Mouse (Mus musculus) forebrain, embryonic 13.5 days (tissue): Measurements from ENCODE around the gene Gin1. TPM values are rescaled to one million over a fixed set of nuclear protein-coding genes. Genes with fewer than 3 reads are reported as not detected.
"Not testable (repeated sequence)": the region's sequence is repeated elsewhere in the genome, so short reads cannot be mapped to it uniquely, and the experiment has no call there.

Experiments used
- ATAC-seq: fragments of 200-750 bp; cut with Nextera tagmentation; 2 replicates; pipeline ENCODE4 v1.8.0; 2017
- H3K27ac ChIP-seq: fragments of 300-500 bp; sonication (generic); 2 replicates; pipeline ENCODE4 v1.5.1; 2015; ENCODE audit warnings: inconsistent platforms, mild to moderate bottlenecking, moderate library complexity
- H3K27me3 ChIP-seq: fragments of 300-500 bp; sonication (generic); 2 replicates; pipeline ENCODE4 v1.6.1; 2015; ENCODE audit warnings: mild to moderate bottlenecking, inconsistent platforms
- H3K36me3 ChIP-seq: fragments of 300-500 bp; sonication (generic); 2 replicates; pipeline ENCODE4 v1.6.1; 2015; ENCODE audit warnings: mild to moderate bottlenecking, inconsistent platforms; ENCODE audit not compliant: poor library complexity, severe bottlenecking
- H3K4me1 ChIP-seq: fragments of 300-500 bp; sonication (generic); 2 replicates; pipeline ENCODE4 v1.6.1; 2015; ENCODE audit warnings: inconsistent platforms
- H3K4me2 ChIP-seq: fragments of 300-500 bp; sonication (generic); 2 replicates; pipeline ENCODE4 v1.6.1; 2015; ENCODE audit warnings: inconsistent platforms, mild to moderate bottlenecking, moderate library complexity
- H3K4me3 ChIP-seq: fragments of 300-500 bp; sonication (generic); 2 replicates; pipeline ENCODE4 v1.5.1; 2015; ENCODE audit warnings: mild to moderate bottlenecking, inconsistent platforms
- H3K9ac ChIP-seq: fragments of 300-500 bp; sonication (generic); 2 replicates; pipeline ENCODE4 v1.6.1; 2015; ENCODE audit warnings: mild to moderate bottlenecking, inconsistent platforms
- H3K9me3 ChIP-seq: fragments of 300-500 bp; sonication (generic); replicated peaks from 2 replicates; pipeline ENCODE4 v1.6.1; 2016; ENCODE audit warnings: inconsistent platforms
- WGBS: fragments of 180-500 bp; shearing (Covaris S2); methylation state at CpG from one replicate; pipeline ENCODE4 v1.1.7; 2015; 5-methylcytosine and 5-hydroxymethylcytosine counted together
- polyA plus RNA-seq: library from polyadenylated mRNA; unstranded; fragments of >200 nt; fragmentation: Nextera tagmentation; extraction: Ambion mirVana; gene quantifications from 2 replicates; pipeline ENCODE4 v1.2.1, GENCODE M21; 2015

Gene Gin1
- polyA plus RNA-seq, 1 experiment from 2014 or later: 23.2 TPM

DNA sequence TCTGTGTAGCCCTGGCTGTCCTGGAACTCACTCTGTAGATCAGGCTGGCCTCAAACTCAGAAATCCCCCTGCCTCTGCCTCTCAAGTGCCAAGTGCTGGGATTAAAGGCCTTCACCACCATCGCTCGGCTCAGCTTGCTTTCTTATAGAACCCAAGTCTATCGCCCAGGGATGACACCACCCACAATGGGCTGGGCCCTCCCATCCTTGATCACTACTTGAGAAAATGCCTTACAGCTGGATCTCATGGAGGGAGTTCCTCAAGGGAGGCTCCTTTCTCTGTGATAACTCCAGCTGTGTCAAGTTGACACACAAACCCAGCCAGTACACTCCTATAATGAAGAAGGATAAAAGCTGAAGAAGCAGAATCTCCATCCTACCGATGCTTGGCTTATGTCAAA is 4.3 kb upstream of the Gin1 start:
- ATAC-seq, H3K27ac ChIP-seq, H3K36me3 ChIP-seq, H3K9me3 ChIP-seq, H3K27me3 ChIP-seq, H3K9ac ChIP-seq, H3K4me2 ChIP-seq, H3K4me3 ChIP-seq: not testable (repeated sequence)
- WGBS: 77% methylated on average over 4 of the region's 4 CpGs
- H3K4me1 ChIP-seq: peaks cover 24% of the 10 kb centered on the region

DNA sequence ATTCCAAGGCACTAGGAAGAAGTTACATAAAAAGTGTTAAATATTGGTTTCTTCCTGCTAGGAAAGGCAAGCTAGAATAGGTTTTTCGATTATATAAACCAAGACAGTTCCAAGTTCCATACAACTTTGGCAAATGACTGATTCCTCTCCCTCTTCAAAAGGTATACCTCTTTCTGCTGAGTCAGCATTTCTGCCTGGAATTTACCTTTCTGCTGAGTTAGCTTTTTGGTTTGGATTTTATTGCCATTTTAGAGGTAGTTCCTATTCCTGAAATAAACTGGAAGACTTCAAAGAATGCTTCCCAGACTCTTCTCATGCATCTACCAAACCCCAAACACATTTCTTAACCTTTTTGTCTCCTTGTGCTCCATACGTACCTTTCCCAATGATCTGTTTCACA is 1.9 kb upstream of the Gin1 start:
- Histone ChIP-seq H3K27ac (no peak overlapping the region), H3K9me3 (no peaks in the 10 kb centered on the region), H3K4me2 (peak overlapping the region; percentile 82), H3K27me3 (no peaks in the 10 kb centered on the region), H3K36me3 (no peaks in the 10 kb centered on the region), H3K9ac (peak overlapping the region; percentile 45; the same call in 1 of the 2 replicates), H3K4me3 (peak overlapping the region; percentile 96), H3K4me1 (peaks cover 23% of the 10 kb centered on the region)
- 84% methylated on average over 2 of the region's 2 CpGs for WGBS
- no peak for ATAC-seq

DNA sequence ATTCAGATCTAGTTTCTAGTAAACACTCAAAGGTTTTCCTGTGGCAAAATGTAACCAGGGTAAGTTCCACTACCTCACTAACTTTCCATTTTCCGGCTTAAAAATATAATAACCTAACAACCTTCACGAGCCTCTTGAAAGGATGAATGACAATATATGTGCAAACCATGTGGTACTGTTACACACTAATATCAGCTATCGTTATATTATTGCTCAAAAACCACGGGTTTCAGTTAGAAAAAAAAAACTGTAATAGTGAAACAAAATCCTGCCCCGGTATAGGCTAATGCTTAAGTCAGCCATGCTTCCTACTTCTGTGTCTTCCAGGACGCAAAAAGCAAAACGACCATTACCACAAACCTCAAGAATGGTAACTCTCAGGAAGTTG is 1.1 kb upstream of the Gin1 start:
- H3K4me2 ChIP-seq: peak overlapping the region; percentile 82
- H3K27me3 ChIP-seq: no peaks in the 10 kb centered on the region
- no peak for ATAC-seq
- WGBS: 16% methylated on average over 7 of the region's 7 CpGs
- H3K4me1 ChIP-seq: peaks cover 23% of the 10 kb centered on the region
- peak overlapping the region; percentile 96 for H3K4me3 ChIP-seq
- peak overlapping the region; percentile 92 for H3K9ac ChIP-seq
- H3K9me3 ChIP-seq: no peaks in the 10 kb centered on the region
- peak overlapping the region; percentile 84; the same call in 1 of the 2 replicates for H3K27ac ChIP-seq
- no peaks in the 10 kb centered on the region for H3K36me3 ChIP-seq

DNA sequence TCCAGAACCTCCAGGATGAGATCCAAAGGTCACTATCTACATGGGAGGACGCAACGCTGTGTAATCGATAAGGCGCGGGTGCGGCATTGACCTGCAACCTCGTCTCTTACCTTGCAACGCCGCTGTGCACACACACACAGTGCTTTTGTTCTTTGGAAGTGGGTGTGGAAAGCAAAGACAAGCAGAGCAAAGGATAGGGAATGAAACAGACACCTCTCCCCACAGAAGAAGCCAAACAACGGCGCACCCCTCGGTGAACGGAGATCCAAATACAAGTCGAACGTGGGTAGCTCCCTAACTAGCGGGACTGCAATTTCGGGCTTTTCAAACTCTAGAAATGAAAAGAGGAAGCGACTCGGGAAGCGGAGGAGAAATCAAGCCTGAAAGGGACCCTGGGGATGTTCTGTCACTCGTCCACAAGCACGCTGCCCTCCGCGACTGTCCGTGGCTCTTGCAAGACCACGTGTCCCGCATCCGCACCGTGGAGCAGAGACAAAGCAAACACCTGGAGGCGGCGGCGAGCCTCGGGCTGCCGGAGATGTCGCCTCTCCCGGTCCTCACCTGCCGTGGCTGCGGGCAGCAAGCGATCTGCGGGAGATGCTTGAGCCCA is 573 bp upstream of the Gin1 start:
- peak overlapping the region; percentile 82 for H3K4me2 ChIP-seq
- H3K4me3 ChIP-seq: peak overlapping the region; percentile 96
- H3K27me3 ChIP-seq: no peaks in the 10 kb centered on the region
- peak; percentile 13; the same call in 1 of the 2 replicates for ATAC-seq
- peaks cover 23% of the 10 kb centered on the region for H3K4me1 ChIP-seq
- peak overlapping the region; percentile 92 for H3K9ac ChIP-seq
- H3K9me3 ChIP-seq: no peaks in the 10 kb centered on the region
- H3K36me3 ChIP-seq: no peaks in the 10 kb centered on the region
- under 1% methylated on average over 40 of the region's 40 CpGs for WGBS
- H3K27ac ChIP-seq: peak overlapping the region; percentile 84

DNA sequence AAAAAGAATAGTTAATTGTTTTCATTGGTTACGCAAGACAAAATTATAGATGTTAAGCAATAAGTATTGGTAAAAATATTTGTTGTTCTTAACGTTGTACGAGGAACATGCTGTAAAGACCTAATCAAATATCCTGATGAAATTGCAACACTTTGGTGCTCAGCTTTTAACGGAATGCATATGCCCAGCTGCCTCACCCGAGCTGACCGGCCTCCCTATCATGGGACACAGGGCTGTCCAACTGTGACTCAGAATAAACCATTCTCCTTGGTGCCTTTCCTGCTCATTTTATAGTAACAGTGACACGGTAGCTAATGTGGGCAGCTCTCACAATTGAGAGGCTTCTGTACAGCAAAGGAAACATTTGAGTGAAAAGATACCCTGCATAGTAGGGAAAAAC is 1.1 kb downstream of the Gin1 start:
- Histone ChIP-seq H3K9ac (no peak overlapping the region), H3K4me1 (peaks cover 23% of the 10 kb centered on the region), H3K27me3 (no peaks in the 10 kb centered on the region), H3K4me2 (peak overlapping the region; percentile 33), H3K36me3 (0 out of 2 replicates have a peak, but pooled peaks cover 4% of the 10 kb centered on the region), H3K4me3 (no peak overlapping the region; the same call in 1 of the 2 replicates), H3K27ac (no peak overlapping the region), H3K9me3 (no peaks in the 10 kb centered on the region)
- 66% methylated on average over 7 of the region's 7 CpGs for WGBS
- no peak for ATAC-seq

DNA sequence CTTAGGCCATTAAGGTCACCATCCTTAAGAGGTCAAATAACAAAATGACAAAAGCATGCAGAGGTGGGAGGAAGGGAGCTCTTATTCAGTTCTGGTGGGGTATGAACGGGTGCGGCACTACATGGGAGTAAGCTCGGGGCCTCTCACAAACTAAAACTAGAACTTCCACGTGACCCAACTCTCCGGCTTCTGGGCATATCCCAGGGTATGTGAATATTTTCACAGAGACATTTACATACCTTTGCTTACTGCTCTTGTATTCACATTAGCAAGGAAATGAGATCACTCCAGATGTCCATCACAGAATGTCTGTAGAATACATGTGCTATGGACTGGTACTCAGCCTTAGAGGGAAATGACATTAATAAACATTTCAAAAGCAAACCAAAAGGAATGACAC is 1.8 kb downstream of the Gin1 start:
- Histone ChIP-seq H3K9ac (no peak overlapping the region), H3K36me3 (0 out of 2 replicates have a peak, but pooled peaks cover 4% of the 10 kb centered on the region), H3K4me1 (peaks cover 23% of the 10 kb centered on the region), H3K27ac (no peak overlapping the region), H3K9me3 (no peaks in the 10 kb centered on the region), H3K4me2 (no peak overlapping the region), H3K4me3 (no peak overlapping the region), H3K27me3 (no peaks in the 10 kb centered on the region)
- 84% methylated on average over 5 of the region's 5 CpGs for WGBS
- ATAC-seq: no peak

DNA sequence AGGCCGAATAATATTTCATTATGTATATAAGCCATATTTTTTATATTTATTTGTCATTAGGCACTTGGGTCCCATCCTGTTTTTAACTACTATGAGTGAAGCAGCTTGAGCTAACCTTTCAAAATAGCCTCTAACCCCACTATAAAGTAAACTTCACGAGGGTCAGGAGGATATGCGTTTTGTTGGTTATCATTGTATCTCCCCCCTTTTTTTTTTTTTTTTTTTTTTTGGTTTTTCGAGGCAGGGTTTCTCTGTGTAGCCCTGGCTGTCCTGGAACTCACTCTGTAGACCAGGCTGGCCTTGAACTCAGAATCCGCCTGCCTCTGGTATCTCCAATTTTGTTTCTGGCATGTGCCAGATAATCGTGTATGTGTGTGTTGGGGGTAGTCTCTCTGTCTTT is 3.4 kb downstream of the Gin1 start:
- Histone ChIP-seq H3K27me3 (no peaks in the 10 kb centered on the region), H3K4me3 (no peak overlapping the region), H3K9ac (no peak overlapping the region), H3K4me1 (peaks cover 9% of the 10 kb centered on the region), H3K27ac (no peak overlapping the region), H3K4me2 (no peak overlapping the region), H3K36me3 (0 out of 2 replicates have a peak, but pooled peaks cover 4% of the 10 kb centered on the region), H3K9me3 (no peaks in the 10 kb centered on the region)
- 92% methylated on average over 6 of the region's 6 CpGs for WGBS
- ATAC-seq: no peak

DNA sequence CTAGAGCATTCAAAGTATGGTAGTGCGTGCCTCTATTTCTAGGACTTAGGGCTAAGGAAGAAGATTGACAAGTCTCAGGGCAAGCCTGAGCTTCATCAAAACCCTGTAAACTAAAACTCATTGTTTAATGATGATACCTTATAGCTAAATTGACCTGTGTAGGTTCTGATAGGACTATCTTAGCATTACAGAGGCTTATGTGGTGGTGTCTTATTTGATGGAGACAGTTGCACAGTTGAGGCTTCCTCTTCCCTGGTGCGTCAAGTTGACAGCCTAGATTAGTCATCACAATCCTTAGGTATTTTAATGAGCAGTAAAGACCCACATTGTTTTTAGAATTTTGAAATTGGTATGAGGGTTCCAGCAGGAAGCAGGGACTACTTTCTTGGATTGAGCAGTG is 4.0 kb downstream of the Gin1 start:
- Histone ChIP-seq H3K27me3 (no peaks in the 10 kb centered on the region), H3K9me3 (no peaks in the 10 kb centered on the region), H3K4me3 (no peak overlapping the region), H3K4me1 (peaks cover 4% of the 10 kb centered on the region), H3K9ac (no peak overlapping the region), H3K4me2 (no peak overlapping the region), H3K27ac (no peak overlapping the region), H3K36me3 (0 out of 2 replicates have a peak, but pooled peaks cover 4% of the 10 kb centered on the region)
- no peak for ATAC-seq
- 92% methylated on average over 2 of the region's 2 CpGs for WGBS

DNA sequence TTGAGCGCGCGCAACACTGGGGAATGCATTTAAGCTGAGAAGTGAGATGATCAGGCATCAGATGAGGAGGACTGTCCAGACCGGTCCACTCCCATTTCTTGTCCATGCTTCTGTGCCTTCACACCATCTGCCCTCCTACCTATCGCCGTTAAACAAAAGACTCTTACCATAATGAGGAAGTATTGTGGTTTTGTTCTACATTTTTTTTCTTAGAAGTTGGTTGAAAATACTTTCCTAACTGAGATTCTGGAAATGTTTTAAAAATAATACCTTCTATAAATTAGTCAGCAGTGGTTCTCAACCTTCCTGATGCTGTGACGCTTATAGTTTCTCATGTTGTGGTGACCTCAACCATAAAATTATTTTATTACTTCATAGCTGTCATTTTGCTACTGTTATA is 11.7 kb downstream of the Gin1 start:
- Histone ChIP-seq H3K4me3 (no peak overlapping the region), H3K9ac (no peak overlapping the region), H3K4me1 (no peaks in the 10 kb centered on the region), H3K27ac (no peak overlapping the region), H3K4me2 (no peak overlapping the region), H3K36me3 (peaks cover 4% of the 10 kb centered on the region; the same call in 1 of the 2 replicates), H3K27me3 (no peaks in the 10 kb centered on the region), H3K9me3 (no peaks in the 10 kb centered on the region)
- no peak for ATAC-seq
- whole genome bisulfite sequencing: 94% methylated on average over 7 of the region's 7 CpGs

DNA sequence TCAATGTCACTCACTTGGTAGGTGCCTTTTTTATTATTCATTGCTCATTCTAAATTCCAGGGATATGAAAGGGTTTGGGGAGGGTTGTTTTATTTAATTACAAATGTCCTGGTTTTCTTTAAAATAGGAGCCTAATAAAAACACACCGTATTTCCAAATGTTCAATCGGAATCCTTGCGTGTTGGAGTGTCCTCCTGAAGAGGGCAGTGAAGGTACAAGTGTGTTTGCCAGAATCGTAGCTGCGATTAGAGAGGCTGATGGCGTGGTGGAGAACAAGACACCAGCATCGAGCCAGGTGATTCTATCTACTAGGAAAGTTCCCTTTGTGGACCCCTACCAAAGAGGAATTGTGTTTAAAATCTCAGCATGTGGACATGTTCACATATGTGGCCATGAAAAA is 15.0 kb downstream of the Gin1 start:
- Histone ChIP-seq H3K27ac (no peak overlapping the region), H3K4me2 (no peak overlapping the region), H3K36me3 (peaks cover 4% of the 10 kb centered on the region; the same call in 1 of the 2 replicates), H3K4me1 (no peaks in the 10 kb centered on the region), H3K27me3 (no peaks in the 10 kb centered on the region), H3K9ac (no peak overlapping the region), H3K4me3 (no peak overlapping the region), H3K9me3 (no peaks in the 10 kb centered on the region)
- no peak for ATAC-seq
- WGBS: 77% methylated on average over 7 of the region's 7 CpGs

DNA sequence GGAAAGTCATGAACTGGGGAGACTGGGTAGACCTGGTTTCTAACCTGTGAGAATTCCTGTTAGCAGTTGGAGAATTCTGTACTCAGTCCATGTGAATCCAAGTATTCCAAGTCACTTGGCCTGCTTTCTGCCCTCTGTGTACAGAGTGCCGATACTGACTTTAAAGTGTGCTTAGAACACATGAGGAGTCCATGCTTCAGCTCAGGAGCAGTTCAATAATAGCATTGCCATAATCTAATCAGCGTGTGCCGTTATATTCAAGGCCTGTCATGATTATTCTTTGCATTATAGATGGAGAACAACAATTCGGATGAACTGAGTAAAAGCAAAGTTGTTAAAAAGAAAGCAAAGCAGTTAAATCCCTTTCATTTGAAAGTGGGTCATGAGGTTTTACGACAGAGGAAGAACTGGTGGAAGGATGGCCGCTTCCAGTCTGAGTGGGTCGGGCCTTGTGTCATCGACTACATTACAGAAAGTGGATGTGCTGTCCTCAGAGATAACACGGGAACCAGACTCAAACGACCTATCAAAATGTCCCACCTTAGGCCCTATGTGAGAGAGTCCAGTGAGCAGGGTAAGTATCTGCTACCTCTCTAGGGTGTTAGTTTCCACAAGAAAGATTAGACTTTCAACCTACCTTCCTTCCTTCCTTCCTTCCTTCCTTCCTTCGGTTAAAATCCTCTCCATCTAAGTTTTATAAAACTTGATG is 15.9 kb downstream of the Gin1 start:
- no peak overlapping the region for H3K4me3 ChIP-seq
- WGBS: 93% methylated on average over 11 of the region's 11 CpGs
- no peaks in the 10 kb centered on the region for H3K27me3 ChIP-seq
- peaks cover 4% of the 10 kb centered on the region; the same call in 1 of the 2 replicates for H3K36me3 ChIP-seq
- no peaks in the 10 kb centered on the region for H3K4me1 ChIP-seq
- no peak overlapping the region for H3K4me2 ChIP-seq
- no peak for ATAC-seq
- no peaks in the 10 kb centered on the region for H3K9me3 ChIP-seq
- H3K27ac ChIP-seq: no peak overlapping the region
- no peak overlapping the region for H3K9ac ChIP-seq

DNA sequence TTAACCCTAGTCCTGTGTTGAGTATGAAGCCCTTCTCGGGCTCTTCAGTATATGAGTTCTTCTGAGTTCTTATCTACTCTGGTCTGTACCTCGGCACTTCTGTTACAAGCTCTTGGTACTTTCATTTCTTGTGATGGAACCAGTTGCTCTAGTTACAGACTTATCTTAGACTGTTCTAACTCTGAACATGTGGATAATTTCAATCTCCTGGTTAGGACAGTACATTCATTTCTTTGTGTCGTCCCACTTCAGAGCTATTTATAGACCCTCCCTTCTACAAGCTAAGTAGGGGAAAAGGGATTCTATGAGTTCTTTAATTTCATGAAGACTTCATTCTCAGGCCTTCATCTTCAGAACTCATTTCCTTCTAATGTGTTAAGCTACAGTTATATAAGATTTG is 17.7 kb downstream of the Gin1 start:
- H3K36me3 ChIP-seq: peaks cover 4% of the 10 kb centered on the region; the same call in 1 of the 2 replicates
- no peaks in the 10 kb centered on the region for H3K27me3 ChIP-seq
- ATAC-seq: no peak
- H3K4me1 ChIP-seq: no peaks in the 10 kb centered on the region
- 90% methylated on average over 3 of the region's 3 CpGs for WGBS
- H3K4me2 ChIP-seq: no peak overlapping the region
- no peak overlapping the region for H3K4me3 ChIP-seq
- H3K27ac ChIP-seq: no peak overlapping the region
- H3K9ac ChIP-seq: no peak overlapping the region
- H3K9me3 ChIP-seq: no peaks in the 10 kb centered on the region
